Mouse (Mus musculus) brown adipose tissue, adult 24 weeks (tissue): ENCODE data around the gene Nedd1. TPM values are rescaled to one million over a fixed set of nuclear protein-coding genes. Genes with fewer than 3 reads are reported as not detected.
A peak's percentile ranks its signal among the peaks of the same experiment; 100 is the strongest.

Experiments used
- H3K27ac ChIP-seq: fragments of 200-500 bp; replicated peaks from 2 replicates; pipeline ENCODE4 v1.5.1; 2012; ENCODE audit warnings: low read depth, mild to moderate bottlenecking, low read length
- H3K4me1 ChIP-seq: fragments of 200-500 bp; 2 replicates; pipeline ENCODE4 v1.6.1; 2012; ENCODE audit warnings: low read length, mixed read lengths; ENCODE audit not compliant: control insufficient read depth, insufficient read depth, insufficient read length
- H3K4me3 ChIP-seq: fragments of 200-500 bp; 2 replicates; pipeline ENCODE4 v1.5.1; 2012; ENCODE audit warnings: low read depth, mild to moderate bottlenecking, low read length, moderate library complexity; ENCODE audit not compliant: insufficient read depth
- polyA plus RNA-seq: library from polyadenylated mRNA; stranded (reverse); fragments of >200 nt; gene quantifications from 2 replicates; pipeline ENCODE4 v1.2.4, GENCODE M21; 2012; ENCODE audit not compliant: missing spikeins, insufficient read depth, insufficient read length

Nedd1 gene
- polyA plus RNA-seq, result 5.0 and 6.8 TPM in 2 replicates

- no peaks in the 10 kb centered on the region for H3K4me1 ChIP-seq
- H3K4me3 ChIP-seq, result peak within 1 kb of the TSS; percentile 90
- peak within 1 kb of the TSS; percentile 24 for H3K27ac ChIP-seq
Measured at GRCm38 (mm10) chr10:92721771-92722619, at the start of gene Nedd1. Gene Nedd1 (minus strand): TSS chr10:92722420.

GRCm38 (mm10) chr10:92754359-92754758 lies 32.1 kb upstream of the Nedd1 start:
- Histone ChIP-seq H3K4me1 (no peaks in the 10 kb centered on the region), H3K4me3 (no peak overlapping the region), H3K27ac (no peak overlapping the region)

GRCm38 (mm10) chr10:92730339-92730738 lies 8.1 kb upstream of the Nedd1 start:
- H3K4me1 ChIP-seq, result no peaks in the 10 kb centered on the region
- no peak overlapping the region for H3K27ac ChIP-seq
- H3K4me3 ChIP-seq, result no peak overlapping the region

GRCm38 (mm10) chr10:92728723-92729122 lies 6.5 kb upstream of the Nedd1 start:
- Histone ChIP-seq H3K4me3 (no peak overlapping the region), H3K4me1 (no peaks in the 10 kb centered on the region), H3K27ac (no peak overlapping the region)

- Histone ChIP-seq H3K27ac (peak overlapping the region; percentile 24), H3K4me1 (no peaks in the 10 kb centered on the region), H3K4me3 (peak overlapping the region; percentile 90)
Measured at GRCm38 (mm10) chr10:92722620-92722988, 384 bp upstream of the Nedd1 start.

GRCm38 (mm10) chr10:92699032-92699431 lies 23.2 kb downstream of the Nedd1 start:
- Histone ChIP-seq H3K4me3 (no peak overlapping the region), H3K4me1 (no peaks in the 10 kb centered on the region), H3K27ac (no peak overlapping the region)

GRCm38 (mm10) chr10:92675056-92675455 lies 47.2 kb downstream of the Nedd1 start:
- Histone ChIP-seq H3K4me1 (no peaks in the 10 kb centered on the region), H3K27ac (no peak overlapping the region), H3K4me3 (no peak overlapping the region)

- H3K4me1 ChIP-seq, result no peaks in the 10 kb centered on the region
- no peak overlapping the region for H3K27ac ChIP-seq
- no peak overlapping the region for H3K4me3 ChIP-seq
Measured at GRCm38 (mm10) chr10:92671906-92672305, 50.3 kb downstream of the Nedd1 start.

- Histone ChIP-seq H3K4me1 (no peaks in the 10 kb centered on the region), H3K27ac (no peak overlapping the region), H3K4me3 (no peak overlapping the region)
Measured at GRCm38 (mm10) chr10:92665287-92665686, 56.9 kb downstream of the Nedd1 start.

- H3K27ac ChIP-seq, result no peak overlapping the region
- H3K4me3 ChIP-seq, result no peak overlapping the region
- no peaks in the 10 kb centered on the region for H3K4me1 ChIP-seq
Measured at GRCm38 (mm10) chr10:92653266-92653665, 69.0 kb downstream of the Nedd1 start.

- H3K27ac ChIP-seq, result no peak overlapping the region
Measured at GRCm38 (mm10) chr10:92652399-92652920, 69.8 kb downstream of the Nedd1 start.

GRCm38 (mm10) chr10:92651266-92651665 lies 71.0 kb downstream of the Nedd1 start:
- Histone ChIP-seq H3K4me1 (no peaks in the 10 kb centered on the region), H3K4me3 (no peak overlapping the region), H3K27ac (no peak overlapping the region)

More at GRCm38 (mm10) chr10:92652399-92652920, 69.8 kb downstream of the Nedd1 start:
- Histone ChIP-seq H3K4me3 (no peak overlapping the region), H3K4me1 (no peaks in the 10 kb centered on the region)

- H3K4me1 ChIP-seq, result no peaks in the 10 kb centered on the region
- H3K4me3 ChIP-seq, result no peak overlapping the region
- H3K27ac ChIP-seq, result no peak overlapping the region
Measured at GRCm38 (mm10) chr10:92649096-92649495, 73.1 kb downstream of the Nedd1 start.

GRCm38 (mm10) chr10:92647691-92648090 lies 74.5 kb downstream of the Nedd1 start:
- Histone ChIP-seq H3K4me3 (no peak overlapping the region), H3K27ac (no peak overlapping the region), H3K4me1 (no peaks in the 10 kb centered on the region)

GRCm38 (mm10) chr10:92643995-92644394 lies 78.2 kb downstream of the Nedd1 start:
- Histone ChIP-seq H3K27ac (no peak overlapping the region), H3K4me1 (no peaks in the 10 kb centered on the region), H3K4me3 (no peak overlapping the region)

GRCm38 (mm10) chr10:92641032-92641431 lies 81.2 kb downstream of the Nedd1 start:
- no peak overlapping the region for H3K4me3 ChIP-seq
- no peak overlapping the region for H3K27ac ChIP-seq
- H3K4me1 ChIP-seq, result no peaks in the 10 kb centered on the region
